Mouse (Mus musculus) G1E (cell line): ENCODE results near the gene Gucd1.

Experiments
- CTCF ChIP-seq: IDR thresholded peaks from 2 replicates; pipeline ENCODE4 v1.5.1; 2012; ENCODE audit warnings: low read depth, low read length, inconsistent platforms, mixed read lengths
- GATA1 ChIP-seq: IDR thresholded peaks from 2 replicates; pipeline ENCODE4 v1.6.1; 2012; ENCODE audit warnings: borderline replicate concordance, low read length, inconsistent platforms, mixed read lengths
- POLR2AphosphoS5 ChIP-seq: IDR thresholded peaks from 2 replicates; pipeline ENCODE4 v1.6.1; 2012; ENCODE audit warnings: low read depth, low read length, inconsistent platforms; ENCODE audit not compliant: insufficient replicate concordance

- TF ChIP-seq CTCF (no peak), GATA1 (no peak), POLR2AphosphoS5 (no peak)
These were observed 14.1 kb downstream of the Gucd1 start for GRCm38 (mm10) chr10:75503692-75504091.
